Mouse (Mus musculus) neural tube, embryonic 14.5 days (tissue): ENCODE measurements around the gene Maml2. TPM values are rescaled to one million over a fixed set of nuclear protein-coding genes. Genes with fewer than 3 reads are reported as not detected.

Experiments used
- microRNA-seq: library from miRNA; unstranded; fragments of <30 nt; microRNA quantifications from one replicate; pipeline ENCODE4, GENCODE M21; 2016
- polyA plus RNA-seq: library from polyadenylated mRNA; unstranded; fragments of >200 nt; fragmentation: Nextera tagmentation; extraction: Ambion mirVana; gene quantifications from 2 replicates; pipeline ENCODE4 v1.2.1, GENCODE M21; 2014

The Maml2 gene
- polyA plus RNA-seq, 1 experiment from 2014 or later = 13.2 TPM

Small RNA genes lying within 50 kb of the gene (microRNA-seq; reads per million reads assigned to microRNA genes)
- gene Gm22643 = not detected

Other genes starting within 250 kb of the Maml2 start
- gene Jrkl, start 52.1 kb upstream of the Maml2 start, polyA plus RNA-seq = 9.1 and 11.7 TPM in 2 replicates
- 20.8 and 21.9 TPM in 2 replicates for gene Ccdc82, start 51.0 kb upstream of the Maml2 start, polyA plus RNA-seq
- not detected in 2 replicates for gene Gm17571, start 148.8 kb downstream of the Maml2 start, polyA plus RNA-seq